Mouse (Mus musculus): ENCODE results near the gene Ppt1. TPM values are rescaled to one million over a fixed set of nuclear protein-coding genes. Genes with fewer than 3 reads are reported as not detected.

Ppt1 gene
- polyA plus RNA-seq, 1 experiment from 2014 or later, result 74.4 TPM

DNA sequence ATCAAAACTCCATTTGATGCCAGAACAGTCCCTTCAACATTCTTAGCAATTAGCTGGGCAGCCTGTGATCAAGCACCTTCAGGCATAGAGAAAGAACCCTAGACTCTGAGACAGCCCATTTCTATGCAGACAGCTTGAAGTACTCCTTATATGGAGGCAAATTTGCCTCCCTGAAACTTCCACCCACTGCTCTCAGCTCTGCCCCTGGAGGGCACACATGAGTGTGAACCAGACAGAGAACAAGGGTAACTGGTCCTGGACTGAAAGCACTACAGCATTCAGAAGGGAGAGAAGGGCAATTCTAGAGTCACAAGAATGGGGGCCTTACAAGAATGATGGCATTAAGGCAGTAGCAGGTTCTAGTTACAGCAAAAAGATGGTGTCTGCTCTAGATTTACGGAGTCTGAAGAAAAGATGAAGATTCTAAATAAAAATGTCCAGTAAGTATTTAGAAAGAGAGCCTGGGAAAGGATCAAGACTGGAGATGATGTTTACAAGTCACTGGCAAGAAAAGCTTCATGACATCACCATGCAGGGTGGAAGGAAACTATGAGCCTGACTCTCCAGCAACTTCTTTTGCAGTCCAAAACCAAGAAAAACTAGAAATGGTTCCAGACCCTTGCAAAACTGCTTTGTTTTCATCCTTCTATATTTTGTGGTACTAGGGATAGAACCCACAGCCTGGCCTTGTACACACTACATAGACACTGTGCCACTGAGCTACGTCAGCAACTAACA, 42.5 kb downstream of the Ppt1 start:
- DNase-seq (ENCODE audit: low spot score) (no peak), ATAC-seq (replicated peaks; ENCODE audit: low FRiP score, low read depth) (no peak)
- H3K9me3 ChIP-seq (replicated peaks; ENCODE audit: low read length), result no peaks in the 10 kb centered on the region
- H3K9ac ChIP-seq (ENCODE audit: low read depth, low read length), result no peak overlapping the region
- WGBS, result 80% methylated on average over 2 of the region's 2 CpGs
- no peaks in the 10 kb centered on the region for H3K27me3 ChIP-seq (ENCODE audit: insufficient read depth, low read length)
- 0 out of 2 replicates have a peak, but pooled peaks cover 10% of the 10 kb centered on the region for H3K4me1 ChIP-seq (replicated peaks; ENCODE audit: insufficient read depth, low read length)
- no peak; the same call in 1 of the 2 replicates for TF ChIP-seq CTCF (IDR thresholded peaks at IDR 0.05; ENCODE audit: low read depth)
- no peak overlapping the region for H3K4me3 ChIP-seq (replicated peaks; ENCODE audit: low read depth, low read length)
- no peak overlapping the region for H3K4me2 ChIP-seq (ENCODE audit: low read length)
- peaks cover 3% of the 10 kb centered on the region; the same call in 1 of the 2 replicates for H3K36me3 ChIP-seq (ENCODE audit: insufficient read depth, low read length)
- no peak overlapping the region for H3K27ac ChIP-seq

- no peak for DNase-seq (ENCODE audit: low spot score)
- WGBS, result 77% methylated on average over 3 of the region's 3 CpGs
These were observed 46.5 kb downstream of the Ppt1 start for GRCm38 (mm10) chr4:122882544-122882943.

DNA sequence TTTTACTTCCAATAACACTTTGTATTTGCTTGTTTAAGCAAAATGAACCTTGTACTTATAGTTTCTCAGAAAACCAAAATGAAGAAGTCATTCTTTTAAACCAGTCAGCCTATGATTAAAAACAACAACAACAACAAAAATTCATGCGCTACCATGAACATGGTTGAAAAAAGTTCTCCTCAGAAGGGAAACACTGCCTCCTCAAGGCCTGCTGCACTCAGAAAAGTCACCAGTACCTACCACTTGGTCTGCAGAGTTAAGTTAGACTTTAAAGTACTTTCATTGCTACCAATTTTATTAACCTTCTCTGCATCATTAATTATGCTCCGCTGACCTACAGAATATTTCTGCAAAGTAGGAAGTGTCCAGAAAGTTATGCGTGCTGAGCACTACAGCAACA, 47.3 kb downstream of the Ppt1 start:
- ATAC-seq (replicated peaks; ENCODE audit: low FRiP score, low read depth) (no peak), DNase-seq (ENCODE audit: low spot score) (no peak)
- Histone ChIP-seq H3K4me2 (ENCODE audit: low read length) (peak overlapping the region; percentile 71; the same call in 1 of the 2 replicates), H3K4me1 (replicated peaks; ENCODE audit: insufficient read depth, low read length) (peaks cover 25% of the 10 kb centered on the region; the same call in 1 of the 2 replicates), H3K4me3 (replicated peaks; ENCODE audit: low read depth, low read length) (no peak overlapping the region), H3K36me3 (ENCODE audit: insufficient read depth, low read length) (peaks cover 3% of the 10 kb centered on the region; the same call in 1 of the 2 replicates), H3K9me3 (replicated peaks; ENCODE audit: low read length) (no peaks in the 10 kb centered on the region), H3K9ac (ENCODE audit: low read depth, low read length) (no peak overlapping the region), H3K27me3 (ENCODE audit: insufficient read depth, low read length) (no peaks in the 10 kb centered on the region), H3K27ac (no peak overlapping the region)
- WGBS, result 49% methylated on average over 3 of the region's 3 CpGs
- peak; percentile 46; the same call in 1 of the 2 replicates for TF ChIP-seq CTCF (IDR thresholded peaks at IDR 0.05; ENCODE audit: low read depth)

More at GRCm38 (mm10) chr4:122882544-122882943, 46.5 kb downstream of the Ppt1 start:
- Histone ChIP-seq H3K27ac (no peak overlapping the region), H3K4me2 (ENCODE audit: low read length) (no peak overlapping the region), H3K9me3 (replicated peaks; ENCODE audit: low read length) (no peaks in the 10 kb centered on the region), H3K27me3 (ENCODE audit: insufficient read depth, low read length) (no peaks in the 10 kb centered on the region), H3K4me1 (replicated peaks; ENCODE audit: insufficient read depth, low read length) (peaks cover 25% of the 10 kb centered on the region; the same call in 1 of the 2 replicates), H3K36me3 (ENCODE audit: insufficient read depth, low read length) (peaks cover 3% of the 10 kb centered on the region; the same call in 1 of the 2 replicates), H3K4me3 (replicated peaks; ENCODE audit: low read depth, low read length) (no peak overlapping the region), H3K9ac (ENCODE audit: low read depth, low read length) (no peak overlapping the region)
- no peak for ATAC-seq (replicated peaks; ENCODE audit: low FRiP score, low read depth)
- no peak for TF ChIP-seq CTCF (IDR thresholded peaks at IDR 0.05; ENCODE audit: low read depth)

DNA sequence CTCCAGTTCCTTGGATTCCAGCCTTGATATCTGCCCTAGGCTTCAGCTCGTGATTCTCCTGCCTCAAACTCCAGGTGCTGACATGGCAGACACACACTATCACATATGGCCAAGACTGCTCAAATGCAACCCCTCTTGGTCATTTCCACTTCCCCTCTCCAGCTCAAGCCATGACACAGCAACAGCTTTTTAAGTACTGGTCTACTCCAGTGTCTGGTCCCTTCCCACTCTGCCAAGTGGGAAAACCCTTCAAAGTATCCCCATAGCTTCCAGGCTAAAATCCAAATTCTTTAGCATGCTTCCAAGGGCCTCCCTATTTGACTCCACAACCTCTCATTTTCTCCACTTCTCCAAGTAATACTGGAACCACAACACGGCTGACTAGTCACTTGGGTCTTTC, 48.0 kb downstream of the Ppt1 start:
- no peak overlapping the region for H3K9ac ChIP-seq (ENCODE audit: low read depth, low read length)
- no peaks in the 10 kb centered on the region for H3K9me3 ChIP-seq (replicated peaks; ENCODE audit: low read length)
- ATAC-seq (replicated peaks; ENCODE audit: low FRiP score, low read depth), result no peak
- H3K36me3 ChIP-seq (ENCODE audit: insufficient read depth, low read length), result peaks cover 3% of the 10 kb centered on the region; the same call in 1 of the 2 replicates
- H3K4me3 ChIP-seq (replicated peaks; ENCODE audit: low read depth, low read length), result 0 out of 2 replicates have a peak overlapping the region, but pooled peaks have one; percentile 89
- H3K4me1 ChIP-seq (replicated peaks; ENCODE audit: insufficient read depth, low read length), result peaks cover 25% of the 10 kb centered on the region; the same call in 1 of the 2 replicates
- H3K4me2 ChIP-seq (ENCODE audit: low read length), result peak overlapping the region; percentile 71
- DNase-seq (ENCODE audit: low spot score), result no peak
- TF ChIP-seq CTCF (IDR thresholded peaks at IDR 0.05; ENCODE audit: low read depth), result no peak
- no peak overlapping the region for H3K27ac ChIP-seq
- H3K27me3 ChIP-seq (ENCODE audit: insufficient read depth, low read length), result no peaks in the 10 kb centered on the region
- WGBS, result 47% methylated on average over 2 of the region's 2 CpGs

DNA sequence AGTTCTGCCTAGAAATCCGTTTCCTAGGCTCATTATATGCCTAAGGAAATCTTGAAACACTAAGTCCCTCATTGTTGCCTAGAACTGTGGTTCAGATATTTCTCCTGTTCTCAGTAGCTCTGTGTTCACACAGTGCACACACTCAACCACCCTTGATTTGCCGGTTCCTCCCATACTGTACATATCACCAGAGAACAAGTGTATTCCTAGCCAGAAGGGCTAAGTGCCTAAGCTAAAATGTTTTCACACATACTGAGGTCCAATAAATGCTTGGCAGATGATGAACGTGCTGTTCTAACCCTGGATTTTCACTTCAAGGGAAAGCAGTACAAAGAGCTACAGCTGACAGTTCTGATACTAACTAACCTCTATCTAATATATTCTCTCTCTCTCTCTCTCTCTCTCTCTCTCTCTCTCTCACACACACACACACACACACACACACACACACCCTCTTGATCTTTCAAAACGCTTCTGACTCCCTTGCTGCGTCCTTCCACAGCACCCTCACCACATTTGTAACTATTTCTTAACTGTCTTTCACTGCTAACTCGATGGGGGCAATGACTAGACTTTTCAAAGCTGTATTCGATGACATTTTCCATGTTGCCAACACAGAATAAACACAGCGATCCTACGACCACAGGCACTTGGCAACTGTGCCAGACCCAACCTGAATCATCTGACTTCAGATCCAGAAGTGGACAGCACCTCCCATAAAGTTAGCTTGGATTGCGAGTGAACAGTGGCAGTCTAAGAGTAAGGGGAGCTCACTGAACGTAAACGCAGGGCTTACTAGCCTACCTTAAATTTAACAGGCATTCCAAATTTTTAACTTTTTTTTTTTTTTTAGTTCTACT, 48.7 kb downstream of the Ppt1 start:
- TF ChIP-seq CTCF (IDR thresholded peaks at IDR 0.05; ENCODE audit: low read depth), result no peak
- Histone ChIP-seq H3K4me2 (ENCODE audit: low read length) (peak overlapping the region; percentile 71), H3K4me1 (replicated peaks; ENCODE audit: insufficient read depth, low read length) (peaks cover 25% of the 10 kb centered on the region; the same call in 1 of the 2 replicates), H3K36me3 (ENCODE audit: insufficient read depth, low read length) (peaks cover 3% of the 10 kb centered on the region; the same call in 1 of the 2 replicates), H3K4me3 (replicated peaks; ENCODE audit: low read depth, low read length) (peak overlapping the region; percentile 89), H3K27ac (peak overlapping the region; percentile 99; the same call in 1 of the 2 replicates), H3K9me3 (replicated peaks; ENCODE audit: low read length) (no peaks in the 10 kb centered on the region), H3K9ac (ENCODE audit: low read depth, low read length) (peak overlapping the region; percentile 82), H3K27me3 (ENCODE audit: insufficient read depth, low read length) (no peaks in the 10 kb centered on the region)
- WGBS, result 27% methylated on average over 12 of the region's 12 CpGs
- no peak for ATAC-seq (replicated peaks; ENCODE audit: low FRiP score, low read depth)
- DNase-seq (ENCODE audit: low spot score), result peak; percentile 36

All from kidney, postnatal 0 days (tissue).